Mouse (Mus musculus) intestine, embryonic 16.5 days (tissue): ENCODE measurements around the gene Gm8909. TPM values are rescaled to one million over a fixed set of nuclear protein-coding genes. Genes with fewer than 3 reads are reported as not detected.
"Not testable (repeated sequence)": the region's sequence is repeated elsewhere in the genome, so short reads cannot be mapped to it uniquely, and the experiment has no call there.

ENCODE experiments used
- ATAC-seq: fragments of 200-750 bp; cut with Nextera tagmentation; 2 replicates; pipeline ENCODE4 v1.8.0; 2017; ENCODE audit warnings: moderate TSS enrichment, moderate library complexity
- H3K27ac ChIP-seq: fragments of 300-500 bp; sonication (generic); 2 replicates; pipeline ENCODE4 v1.5.1; 2014; ENCODE audit warnings: mild to moderate bottlenecking, low read length
- H3K27me3 ChIP-seq: fragments of 300-500 bp; sonication (generic); replicated peaks from 2 replicates; pipeline ENCODE4 v1.6.1; 2014; ENCODE audit warnings: low read length, control low read depth, mixed read lengths; ENCODE audit not compliant: control insufficient read depth, insufficient read depth
- H3K36me3 ChIP-seq: fragments of 300-500 bp; sonication (generic); 2 replicates; pipeline ENCODE4 v1.6.1; 2014; ENCODE audit warnings: low read length, control low read depth; ENCODE audit not compliant: control insufficient read depth, insufficient read depth
- H3K4me1 ChIP-seq: fragments of 300-500 bp; sonication (generic); 2 replicates; pipeline ENCODE4 v1.6.1; 2014; ENCODE audit warnings: low read length, control low read depth, mixed read lengths; ENCODE audit not compliant: control insufficient read depth, insufficient read depth
- H3K4me2 ChIP-seq: fragments of 300-500 bp; sonication (generic); 2 replicates; pipeline ENCODE4 v1.6.1; 2014; ENCODE audit warnings: low read depth, low read length, control low read depth
- H3K4me3 ChIP-seq: fragments of 300-500 bp; sonication (generic); 2 replicates; pipeline ENCODE4 v1.5.1; 2014; ENCODE audit warnings: mild to moderate bottlenecking, low read length
- H3K9ac ChIP-seq: fragments of 300-500 bp; sonication (generic); 2 replicates; pipeline ENCODE4 v1.6.1; 2014; ENCODE audit warnings: low read depth, low read length
- H3K9me3 ChIP-seq: fragments of 300-500 bp; sonication (generic); 2 replicates; pipeline ENCODE4 v1.6.1; 2016; ENCODE audit warnings: low read length, control low read depth; ENCODE audit not compliant: control insufficient read depth
- WGBS: fragments of 180-500 bp; shearing (Covaris S2); extraction: QIAGEN DNeasy Blood & Tissue Kit; methylation state at CpG from one replicate; pipeline ENCODE4 v1.1.7; 2014; 5-methylcytosine and 5-hydroxymethylcytosine counted together
- polyA plus RNA-seq: library from polyadenylated mRNA; unstranded; fragments of >200 nt; fragmentation: Nextera tagmentation; extraction: Ambion mirVana; gene quantifications from 2 replicates; pipeline ENCODE4 v1.2.1, GENCODE M21; 2015

Gene Gm8909
- polyA plus RNA-seq, 1 experiment from 2014 or later = 1.9 TPM

DNA sequence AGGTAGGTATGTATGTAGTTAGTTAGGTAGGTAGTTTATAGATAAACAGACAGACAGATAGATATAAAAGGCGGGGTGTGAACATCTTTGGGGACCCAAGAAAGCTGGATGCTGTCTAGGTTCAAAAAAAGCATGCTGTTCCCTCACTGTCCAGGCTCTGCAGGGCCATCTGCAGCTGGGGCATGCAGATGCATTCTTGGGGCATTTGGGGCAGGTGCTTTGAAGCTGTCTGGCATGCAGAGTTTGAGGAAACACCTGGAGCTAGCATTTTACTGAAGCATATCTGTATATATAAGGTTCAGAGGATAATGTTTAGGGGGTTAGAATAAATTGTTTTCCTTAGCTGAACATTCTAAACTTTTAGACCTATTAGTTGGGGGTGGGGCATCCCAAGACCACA is 21.4 kb downstream of the Gm8909 start:
- not testable (repeated sequence) for H3K4me1 ChIP-seq, H3K9me3 ChIP-seq, H3K27ac ChIP-seq, H3K4me3 ChIP-seq, H3K36me3 ChIP-seq, H3K4me2 ChIP-seq, H3K9ac ChIP-seq, ATAC-seq
- H3K27me3 ChIP-seq = peaks cover 22% of the 10 kb centered on the region
- whole genome bisulfite sequencing = 90% methylated on average over 1 of the region's 1 CpGs

- not testable (repeated sequence) for H3K4me1 ChIP-seq, H3K27ac ChIP-seq, H3K36me3 ChIP-seq, H3K9me3 ChIP-seq
- Histone ChIP-seq H3K4me3 (peak overlapping the region; percentile 53), H3K4me2 (peak overlapping the region; percentile 90), H3K27me3 (peaks cover 22% of the 10 kb centered on the region), H3K9ac (peak overlapping the region; percentile 53; the same call in 1 of the 2 replicates)
- 0% methylated on average over 11 of the region's 13 CpGs for WGBS
- ATAC-seq = peak; percentile 82
These were observed 22.5 kb downstream of the Gm8909 start for GRCm38 (mm10) chr17:36145861-36146156.

- peak overlapping the region; percentile 53 for H3K4me3 ChIP-seq
- 2% methylated on average over 75 of the region's 78 CpGs for whole genome bisulfite sequencing
These were observed 23.1 kb downstream of the Gm8909 start for GRCm38 (mm10) chr17:36145111-36145860.

DNA sequence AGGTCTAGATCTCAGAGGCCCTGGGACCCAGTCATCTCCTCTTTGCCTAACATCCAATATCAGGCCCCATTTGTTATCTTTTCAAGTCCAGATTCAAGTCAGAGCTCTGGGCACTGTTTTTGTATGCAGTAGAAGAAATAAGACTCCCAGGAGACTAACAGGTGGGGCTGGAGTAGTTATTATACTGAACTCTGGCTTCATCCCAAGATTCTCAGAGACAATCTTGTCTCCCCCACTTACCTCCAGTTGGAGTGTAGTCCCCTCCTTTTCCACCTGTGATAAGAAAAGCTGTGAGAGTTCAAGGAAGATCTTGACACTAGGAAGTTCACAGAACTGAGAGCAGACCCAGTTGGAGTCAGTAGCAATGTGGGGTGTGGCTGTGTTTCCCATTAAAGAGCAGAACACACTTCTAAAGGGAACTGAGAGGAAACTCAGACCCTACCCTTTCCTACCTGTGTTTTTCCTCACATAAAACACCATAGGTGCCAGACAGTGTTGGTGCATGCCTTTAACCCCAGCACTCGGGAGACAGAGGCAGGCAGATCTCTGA is 32.0 kb downstream of the Gm8909 start:
- peak; percentile 80 for ATAC-seq

More at GRCm38 (mm10) chr17:36145111-36145860, 23.1 kb downstream of the Gm8909 start:
- Histone ChIP-seq H3K27me3 (peaks cover 22% of the 10 kb centered on the region), H3K9me3 (no peaks in the 10 kb centered on the region), H3K36me3 (no peaks in the 10 kb centered on the region), H3K4me1 (peaks cover 7% of the 10 kb centered on the region), H3K4me2 (peak overlapping the region; percentile 90), H3K27ac (no peak overlapping the region), H3K9ac (peak overlapping the region; percentile 53; the same call in 1 of the 2 replicates)
- peak; percentile 51 for ATAC-seq

GRCm38 (mm10) chr17:36135421-36136231 is 32.7 kb downstream of the Gm8909 start:
- H3K27me3 ChIP-seq, H3K4me1 ChIP-seq, H3K4me2 ChIP-seq, H3K36me3 ChIP-seq, H3K9me3 ChIP-seq, H3K9ac ChIP-seq, H3K4me3 ChIP-seq, H3K27ac ChIP-seq: not testable (repeated sequence)
- peak; percentile 57 for ATAC-seq

More for the DNA sequence above, 32.0 kb downstream of the Gm8909 start:
- H3K4me2 ChIP-seq, H3K27me3 ChIP-seq, H3K36me3 ChIP-seq, H3K4me1 ChIP-seq, H3K4me3 ChIP-seq, H3K27ac ChIP-seq, H3K9ac ChIP-seq, H3K9me3 ChIP-seq: not testable (repeated sequence)
- 65% methylated on average over 1 of the region's 1 CpGs for WGBS

DNA sequence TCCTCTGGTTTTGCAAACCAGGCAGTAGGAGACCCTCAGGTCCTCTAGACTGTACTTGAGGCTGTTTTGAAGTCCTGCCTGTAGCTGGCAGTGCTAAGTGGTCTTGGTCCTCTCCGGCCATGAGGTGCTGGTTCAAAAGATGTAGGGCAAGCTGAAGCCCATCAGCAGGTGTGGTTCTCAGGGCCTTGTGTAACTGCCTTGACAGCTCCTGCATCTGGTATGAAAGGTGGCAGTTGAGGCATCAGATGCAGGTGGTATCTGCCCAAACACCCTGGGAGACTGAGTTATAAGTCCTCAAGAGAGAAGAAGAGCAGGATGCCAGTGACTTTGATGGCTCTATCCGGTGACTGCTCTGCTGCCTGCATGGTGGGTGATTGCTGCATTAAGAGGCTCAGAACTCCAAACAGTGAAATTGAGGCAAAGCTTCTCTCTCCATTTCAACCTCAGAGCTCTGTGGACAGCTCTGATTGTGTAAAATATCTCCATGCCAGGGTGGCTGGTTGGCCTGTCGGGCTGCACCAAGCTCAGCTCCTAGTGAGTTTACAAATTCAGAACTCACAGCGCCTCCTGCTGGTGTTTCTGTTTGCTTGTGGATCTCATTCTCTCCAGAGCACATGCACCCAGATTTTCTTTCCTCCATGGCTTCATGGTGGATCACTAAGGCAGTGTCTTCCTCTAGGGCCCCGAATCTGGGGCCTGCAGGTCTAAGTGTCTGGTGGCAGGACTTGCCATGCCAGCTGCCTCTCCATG is 36.6 kb downstream of the Gm8909 start:
- Histone ChIP-seq H3K27me3 (no peaks in the 10 kb centered on the region), H3K36me3 (no peaks in the 10 kb centered on the region), H3K9ac (no peak overlapping the region), H3K4me1 (no peaks in the 10 kb centered on the region), H3K4me3 (no peak overlapping the region), H3K4me2 (no peak overlapping the region), H3K27ac (no peak overlapping the region), H3K9me3 (no peaks in the 10 kb centered on the region)
- WGBS = 77% methylated on average over 5 of the region's 5 CpGs
- ATAC-seq = no peak

DNA sequence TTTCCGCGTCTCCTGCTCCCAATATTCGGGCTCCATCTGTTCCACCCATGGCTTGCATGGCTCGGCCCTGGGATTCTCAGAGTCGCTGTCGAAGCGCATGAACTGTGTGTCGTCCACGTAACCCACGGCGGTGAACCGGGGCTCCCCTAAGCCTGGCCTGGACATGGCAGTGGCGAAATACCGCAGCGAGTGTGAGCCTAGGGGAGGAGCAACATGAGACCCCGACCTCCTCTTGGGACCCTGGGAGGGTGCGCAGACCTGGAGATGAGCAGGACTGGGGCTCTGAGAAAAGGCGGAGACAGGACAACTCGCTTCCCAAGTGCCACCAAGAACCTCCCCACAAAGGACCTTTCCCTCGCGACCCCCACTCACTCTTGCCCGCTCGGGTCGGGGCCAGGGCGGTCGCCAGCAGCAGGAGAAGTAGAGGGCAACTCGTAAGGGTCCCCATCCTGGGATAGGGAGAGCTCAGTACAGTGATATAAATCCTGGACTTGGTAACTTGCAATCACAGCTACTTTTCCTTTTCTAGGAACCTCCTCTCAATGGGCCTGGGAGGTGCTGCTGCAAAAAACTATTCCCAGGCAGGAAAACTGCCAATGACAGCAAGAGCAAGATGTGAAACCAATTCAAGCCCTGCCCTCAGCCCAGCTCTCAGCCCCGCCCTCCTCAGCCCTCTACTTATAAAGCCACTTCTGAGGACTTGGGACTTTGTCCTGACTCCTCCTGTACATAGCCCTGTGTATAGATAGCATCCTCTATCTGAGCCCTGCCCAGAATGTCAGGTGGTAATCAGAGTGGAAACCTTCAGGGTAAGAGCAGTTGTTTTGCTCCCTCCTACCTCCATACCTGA is 39.1 kb downstream of the Gm8909 start, which contains the start of gene Gm7030:
Gene Gm7030, minus strand, starts transcription at position 458 of the 850 bp plus-strand sequence.
- H3K4me3 ChIP-seq = peak within 1 kb of the TSS; percentile 35
- H3K27me3 ChIP-seq, H3K4me1 ChIP-seq, H3K9me3 ChIP-seq, H3K36me3 ChIP-seq: not testable (repeated sequence)
- peak within 1 kb of the TSS; percentile 48; the same call in 1 of the 2 replicates for H3K9ac ChIP-seq
- peak; percentile 99 for ATAC-seq
- peak within 1 kb of the TSS; percentile 54 for H3K27ac ChIP-seq
- WGBS = 24% methylated on average over 25 of the region's 28 CpGs
- H3K4me2 ChIP-seq = peak within 1 kb of the TSS; percentile 42

DNA sequence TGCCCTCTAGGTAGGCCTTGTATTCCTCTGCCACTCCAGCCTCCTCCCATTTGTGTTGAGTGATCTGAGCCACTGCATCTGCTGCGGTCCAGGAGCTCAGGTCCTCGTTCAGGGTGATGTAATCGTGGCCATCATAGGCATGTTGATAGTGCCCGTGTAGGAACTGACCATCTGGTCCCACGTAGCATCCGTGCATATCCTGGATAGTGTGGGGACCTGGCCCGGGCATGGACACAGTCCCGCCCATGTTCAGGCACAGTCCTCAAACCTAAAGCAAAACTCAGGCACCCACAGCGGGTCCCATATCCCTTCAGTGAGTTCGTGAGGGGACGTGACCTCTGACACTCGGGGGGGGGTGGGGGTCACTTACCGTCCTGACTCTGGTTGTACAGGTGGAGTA is 39.8 kb downstream of the Gm8909 start:
- H3K4me1 ChIP-seq, H3K9ac ChIP-seq, H3K4me3 ChIP-seq, ATAC-seq, H3K9me3 ChIP-seq, H3K27ac ChIP-seq, H3K36me3 ChIP-seq, H3K27me3 ChIP-seq: not testable (repeated sequence)
- WGBS = 56% methylated on average over 11 of the region's 13 CpGs
- H3K4me2 ChIP-seq = peak overlapping the region; percentile 42; the same call in 1 of the 2 replicates
